Mouse (Mus musculus) kidney, adult 9 months (tissue): ENCODE results near the gene 2610021A01Rik.
"Not testable (repeated sequence)": the region's sequence is repeated elsewhere in the genome, so short reads cannot be mapped to it uniquely, and the experiment has no call there.

ENCODE experiments used
- DNase-seq: peaks from one replicate; pipeline ENCODE4 v3.0.0; 2022

Gene 2610021A01Rik

DNA sequence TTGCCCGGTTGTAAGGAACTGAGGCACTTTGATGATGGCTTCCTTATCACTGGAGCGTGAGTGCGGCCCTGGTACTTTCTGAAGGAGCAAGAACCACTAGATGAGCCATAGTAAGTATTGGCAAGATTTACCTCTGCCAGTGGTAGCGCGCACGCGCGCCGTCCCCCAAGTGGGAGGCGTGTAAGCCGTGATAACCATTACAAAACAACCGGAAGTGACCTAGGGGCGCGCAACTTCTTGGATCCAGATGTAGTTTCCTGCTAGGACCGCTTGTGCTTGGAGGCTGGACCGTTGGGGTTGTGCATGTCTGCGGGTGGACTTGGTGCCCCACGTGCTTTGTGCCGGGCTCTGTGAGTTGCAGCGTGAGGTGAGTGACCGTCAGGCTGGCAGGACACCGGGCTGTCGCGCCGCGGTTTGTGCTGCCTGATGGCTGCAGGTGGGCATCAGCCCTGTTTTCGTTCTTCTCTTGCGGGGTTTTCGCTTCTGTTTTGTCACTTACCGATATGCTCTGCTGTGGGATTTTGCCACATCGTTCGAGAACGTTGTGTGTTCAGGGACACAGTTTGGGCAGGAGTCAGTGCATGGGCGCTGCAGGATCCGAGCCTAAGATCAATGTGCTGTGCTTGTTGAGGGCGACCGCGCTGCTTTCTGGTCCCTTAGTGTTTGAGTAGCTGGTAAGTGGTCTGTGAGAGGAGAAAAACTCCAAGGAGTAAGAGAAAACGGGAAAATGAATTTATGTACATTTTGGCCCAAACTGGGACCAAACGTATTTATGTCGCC is at the start of gene 2610021A01Rik:
2610021A01Rik (plus strand) TSS at position 197 of the 780 bp plus-strand sequence.
- peak; percentile 97 for DNase-seq

- no peak for DNase-seq
Measured at GRCm38 (mm10) chr7:41560681-41561080, 38.3 kb upstream of the 2610021A01Rik start.

GRCm38 (mm10) chr7:41573562-41573961 is 25.5 kb upstream of the 2610021A01Rik start, which contains the start of gene Gm6871:
Gm6871 (minus strand) TSS chr7:41573662.
- DNase-seq: not testable (repeated sequence)

DNA sequence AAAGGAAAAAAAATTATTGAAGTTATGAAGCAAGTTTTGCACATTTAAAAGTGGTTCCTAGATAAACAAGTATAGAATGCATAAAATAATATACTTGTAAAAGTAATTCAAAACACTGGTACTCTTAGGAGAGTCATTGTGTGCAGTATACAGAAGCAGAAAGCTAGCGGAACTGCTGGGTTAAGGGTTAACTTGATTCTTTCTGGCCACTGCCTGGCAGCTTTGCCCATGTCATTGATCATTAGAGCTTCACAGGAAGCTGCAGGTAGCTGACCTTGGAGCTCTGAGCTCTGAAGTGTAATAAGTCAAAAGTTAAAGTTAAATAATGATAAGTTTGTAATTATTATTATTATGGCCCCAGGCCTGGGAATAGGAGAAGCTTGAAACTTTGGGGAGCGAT is 21.1 kb upstream of the 2610021A01Rik start:
- DNase-seq: peak; percentile 70

DNA sequence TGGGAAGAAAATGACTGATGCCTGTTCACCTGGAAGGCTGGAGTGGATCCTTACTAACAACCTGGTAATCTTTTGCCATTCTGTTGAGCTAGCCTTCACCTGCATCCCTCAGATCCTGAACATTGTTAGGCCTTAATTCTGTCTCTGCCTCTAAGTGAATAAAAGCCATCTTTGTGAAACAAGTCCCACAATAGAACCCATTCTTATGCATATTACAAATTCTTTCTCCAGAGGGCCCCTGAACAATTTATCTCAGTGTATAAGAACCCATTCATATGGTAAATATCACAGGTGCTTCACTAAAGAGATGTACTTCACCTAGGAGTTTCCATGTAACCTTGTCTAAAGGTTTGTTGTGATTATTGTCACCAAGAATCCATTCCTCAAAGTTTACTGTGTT is 17.0 kb upstream of the 2610021A01Rik start:
- DNase-seq: no peak

GRCm38 (mm10) chr7:41587831-41588230 is 11.2 kb upstream of the 2610021A01Rik start:
- not testable (repeated sequence) for DNase-seq

- no peak for DNase-seq
Measured at GRCm38 (mm10) chr7:41598615-41599014, 415 bp upstream of the 2610021A01Rik start.

DNA sequence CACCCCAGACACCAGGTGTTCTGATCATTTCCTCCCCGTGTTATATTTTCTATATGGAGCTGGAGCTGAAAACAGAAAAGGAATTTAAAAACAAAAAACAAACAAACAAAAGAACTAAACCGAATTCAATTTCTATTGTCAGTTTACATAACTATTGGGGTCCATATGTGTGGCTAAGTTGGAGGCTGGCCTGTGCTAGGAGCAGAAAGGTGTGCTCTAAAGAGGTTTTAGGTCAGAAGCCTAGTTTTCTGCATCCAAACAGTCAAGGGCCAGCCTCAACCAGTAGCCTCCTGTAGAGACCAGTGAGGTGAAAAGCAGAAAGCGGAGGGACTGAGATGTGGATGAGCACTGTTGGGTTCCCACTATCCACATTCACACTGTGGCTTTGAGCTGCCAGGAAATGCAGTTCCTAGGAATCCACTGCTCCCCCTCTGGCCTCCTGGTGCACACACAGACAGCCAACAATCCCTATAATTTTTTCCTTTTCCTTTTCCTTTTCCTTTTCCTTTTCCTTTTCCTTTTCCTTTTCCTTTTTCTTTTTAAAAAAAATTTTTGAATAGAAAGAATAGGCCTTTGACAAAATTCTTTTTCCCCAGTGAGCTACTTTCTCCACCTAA is 1.0 kb downstream of the 2610021A01Rik start:
- no peak for DNase-seq

- no peak for DNase-seq
Measured at GRCm38 (mm10) chr7:41611654-41612053, 12.6 kb downstream of the 2610021A01Rik start.

GRCm38 (mm10) chr7:41616241-41616640 is 17.2 kb downstream of the 2610021A01Rik start:
- not testable (repeated sequence) for DNase-seq

- peak; percentile 98 for DNase-seq
Measured at GRCm38 (mm10) chr7:41632409-41633220, 33.6 kb downstream of the 2610021A01Rik start, which contains the start of gene Zfp788. Zfp788 (plus strand) TSS chr7:41633203.

- peak; percentile 95 for DNase-seq
Measured at GRCm38 (mm10) chr7:41633221-41633984, 34.4 kb downstream of the 2610021A01Rik start.

DNA sequence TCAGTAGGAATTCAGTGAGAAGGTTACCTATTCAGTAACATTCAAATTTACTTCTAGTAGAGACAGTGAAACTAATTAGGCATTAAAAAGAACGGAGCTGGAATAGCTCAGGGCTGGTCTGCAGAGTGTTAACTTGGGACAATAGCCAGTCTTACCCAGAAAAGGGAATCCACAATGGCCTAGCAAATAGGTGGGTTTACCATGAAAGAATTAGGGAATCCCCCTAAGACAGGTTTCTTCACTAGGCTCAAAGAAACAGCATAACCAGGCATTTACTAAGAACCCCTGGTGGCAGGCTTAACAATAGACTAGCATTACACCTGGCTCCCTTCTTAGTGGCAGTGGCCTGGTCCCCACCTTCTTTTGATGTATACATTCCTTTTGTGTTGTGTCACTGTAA is 75.3 kb downstream of the 2610021A01Rik start:
- not testable (repeated sequence) for DNase-seq
